Mouse (Mus musculus) bone marrow macrophage, adult 2 months (primary cell): ENCODE measurements around the gene Cmtm6. TPM values are rescaled to one million over a fixed set of nuclear protein-coding genes. Genes with fewer than 3 reads are reported as not detected.

Experiments used
- H3K27ac ChIP-seq: 2 replicates; pipeline ENCODE4 v1.5.1; 2012; ENCODE audit warnings: low read depth, low read length; ENCODE audit not compliant: insufficient read depth
- H3K4me1 ChIP-seq: 2 replicates; pipeline ENCODE4 v1.6.1; 2012; ENCODE audit warnings: low read length; ENCODE audit not compliant: control insufficient read depth, insufficient read depth
- H3K4me3 ChIP-seq: 2 replicates; pipeline ENCODE4 v1.5.1; 2012; ENCODE audit warnings: mild to moderate bottlenecking, low read length, moderate library complexity; ENCODE audit not compliant: insufficient read depth
- CTCF ChIP-seq: IDR thresholded peaks from 2 replicates; pipeline ENCODE4 v1.5.1; 2012; ENCODE audit warnings: low read depth, mild to moderate bottlenecking, low read length, moderate library complexity
- POLR2A ChIP-seq: IDR thresholded peaks from 2 replicates; pipeline ENCODE4 v1.6.1; 2012; ENCODE audit warnings: mild to moderate bottlenecking, low read depth, low read length, borderline replicate concordance
- polyA plus RNA-seq: library from polyadenylated mRNA; stranded (reverse); fragments of >200 nt; gene quantifications from 2 replicates; pipeline ENCODE4 v1.2.4, GENCODE M21; 2012; ENCODE audit not compliant: missing spikeins, insufficient read depth, insufficient read length

The Cmtm6 gene
- polyA plus RNA-seq, 1 experiment = 95.2 TPM

DNA sequence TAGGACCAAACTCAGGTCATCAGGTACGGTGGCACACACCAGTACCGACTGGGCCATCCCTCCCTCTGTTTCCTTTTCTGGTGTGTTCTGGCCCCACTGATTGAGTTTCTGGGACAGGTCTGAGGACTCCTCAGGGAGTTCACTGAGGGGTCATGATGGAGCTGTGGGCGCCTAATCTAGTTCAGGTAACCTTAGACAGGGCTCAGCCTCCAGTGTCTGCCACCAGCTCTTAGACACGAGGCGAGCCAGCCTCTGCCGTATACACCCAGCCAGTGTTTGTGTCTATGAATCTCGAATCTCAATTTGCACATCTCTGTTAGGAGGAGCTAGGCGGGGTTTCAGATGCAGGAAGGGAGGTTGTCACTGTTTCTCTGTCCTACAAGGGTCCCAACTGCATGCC lies 59.1 kb downstream of the Cmtm6 start:
- H3K4me1 ChIP-seq = peaks cover 47% of the 10 kb centered on the region
- H3K27ac ChIP-seq = no peak overlapping the region
- no peak for TF ChIP-seq POLR2A
- no peak for TF ChIP-seq CTCF
- no peak overlapping the region for H3K4me3 ChIP-seq

DNA sequence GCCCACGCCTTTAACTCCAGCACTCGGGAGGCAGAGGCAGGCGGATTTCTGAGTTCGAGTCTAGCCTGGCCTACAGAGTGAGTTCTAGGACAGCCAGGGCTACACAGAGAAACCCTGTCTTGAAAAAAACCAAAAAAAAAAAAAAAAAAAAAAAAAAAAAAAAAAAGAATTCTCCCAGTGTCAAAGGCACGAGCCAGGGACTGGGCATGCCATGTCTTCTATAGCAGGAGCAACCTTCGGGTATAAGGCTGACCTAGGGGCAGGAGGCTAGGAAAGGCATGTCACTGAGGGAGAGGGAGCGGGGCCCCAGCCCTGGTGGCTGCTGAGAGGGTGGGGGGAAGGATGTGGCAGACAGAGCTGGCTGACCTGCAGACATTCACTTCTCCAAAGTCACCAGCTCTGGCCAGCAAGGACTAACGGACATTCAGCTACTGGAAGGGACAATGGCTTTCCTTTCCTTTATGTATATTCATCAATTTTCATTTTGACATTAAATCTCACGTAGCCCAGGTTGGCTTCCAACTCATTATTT lies 62.9 kb downstream of the Cmtm6 start:
- no peak overlapping the region for H3K4me3 ChIP-seq
- no peak overlapping the region for H3K27ac ChIP-seq
- TF ChIP-seq POLR2A = no peak
- TF ChIP-seq CTCF = no peak
- peaks cover 15% of the 10 kb centered on the region for H3K4me1 ChIP-seq

DNA sequence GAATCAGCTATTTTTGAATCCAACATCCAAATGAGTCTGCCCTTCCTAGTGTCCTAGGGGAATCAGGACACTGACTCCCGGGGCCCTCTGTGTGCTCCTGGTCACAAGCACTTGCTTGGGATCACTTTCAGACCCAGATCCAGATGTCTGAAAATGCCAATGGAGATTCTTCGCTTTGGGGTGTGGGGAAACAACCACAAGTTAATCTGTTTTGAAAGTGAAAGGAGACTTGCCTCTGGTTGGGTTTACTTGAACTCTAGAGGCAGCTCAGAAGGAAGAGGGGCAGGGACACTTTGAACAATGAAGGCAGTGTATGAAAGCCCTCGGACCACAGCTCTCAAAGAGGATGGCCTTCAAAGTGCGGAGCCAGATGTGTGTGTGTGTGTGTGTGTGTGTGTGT lies 63.6 kb downstream of the Cmtm6 start:
- Histone ChIP-seq H3K27ac (no peak overlapping the region), H3K4me1 (peaks cover 10% of the 10 kb centered on the region), H3K4me3 (no peak overlapping the region)
- TF ChIP-seq POLR2A = no peak
- no peak for TF ChIP-seq CTCF

DNA sequence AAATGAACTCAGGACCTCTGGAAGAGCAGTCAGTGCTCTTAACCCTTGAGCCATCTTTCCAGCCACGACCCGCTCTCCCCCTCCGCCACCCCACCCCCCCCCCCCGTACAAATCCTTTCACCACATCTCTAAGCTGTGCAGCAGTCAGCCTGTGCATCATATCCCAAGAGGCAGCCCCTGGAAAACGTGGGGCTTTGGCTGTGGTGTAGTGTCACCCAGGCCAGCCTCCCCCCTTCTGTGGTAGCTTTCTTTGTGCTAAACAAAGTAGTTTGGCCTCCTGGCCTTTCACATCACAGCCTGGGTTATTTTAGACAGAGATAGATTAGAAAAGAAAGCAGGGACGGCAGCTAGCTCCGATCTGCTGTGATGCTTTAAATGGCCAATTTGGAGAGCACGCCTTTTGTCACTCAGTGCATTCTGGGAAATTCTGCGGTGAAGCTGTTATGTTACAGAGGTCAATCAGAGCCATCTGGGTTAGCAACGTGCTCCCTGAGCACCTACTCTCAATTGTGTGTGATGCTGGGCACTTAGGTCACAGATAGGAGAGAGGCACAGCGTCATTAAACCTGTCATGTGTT lies 65.6 kb downstream of the Cmtm6 start:
- peaks cover 5% of the 10 kb centered on the region; the same call in 1 of the 2 replicates for H3K4me1 ChIP-seq
- H3K27ac ChIP-seq = no peak overlapping the region
- TF ChIP-seq CTCF = no peak
- TF ChIP-seq POLR2A = no peak
- no peak overlapping the region for H3K4me3 ChIP-seq

DNA sequence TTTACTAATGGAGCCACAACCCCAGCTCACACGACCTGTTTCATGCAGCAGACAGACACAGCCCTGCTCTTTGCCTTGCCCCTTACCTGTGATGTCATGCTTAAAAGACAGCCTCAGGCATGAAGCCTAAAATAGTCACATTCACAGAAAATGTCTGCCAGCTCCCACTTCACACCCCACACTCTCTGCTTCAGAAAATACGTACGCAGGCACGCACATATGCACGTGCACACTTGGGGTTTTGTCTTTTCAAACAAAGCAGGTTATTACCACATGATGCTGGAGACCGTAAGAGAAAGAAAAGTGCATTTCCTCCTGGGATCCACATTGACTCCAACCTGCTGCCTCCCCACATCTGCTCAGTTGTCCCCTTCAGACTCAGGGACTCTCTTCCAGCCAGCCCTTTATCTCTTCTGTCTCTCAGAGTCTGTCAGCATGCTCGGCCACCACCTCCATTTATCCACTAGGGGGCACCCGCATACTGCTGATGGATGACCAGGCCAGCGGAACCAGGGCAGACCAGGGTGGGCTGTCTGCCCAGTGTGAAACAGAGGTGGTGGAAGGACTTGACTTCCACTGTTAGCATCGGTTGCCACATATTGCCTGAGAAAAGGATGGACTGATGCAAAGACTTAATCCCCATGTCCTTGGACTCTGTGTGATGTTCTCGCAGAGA lies 66.6 kb downstream of the Cmtm6 start:
- Histone ChIP-seq H3K27ac (no peak overlapping the region), H3K4me1 (peaks cover 5% of the 10 kb centered on the region; the same call in 1 of the 2 replicates), H3K4me3 (no peak overlapping the region)
- TF ChIP-seq POLR2A (no peak), CTCF (peak; percentile 93)

DNA sequence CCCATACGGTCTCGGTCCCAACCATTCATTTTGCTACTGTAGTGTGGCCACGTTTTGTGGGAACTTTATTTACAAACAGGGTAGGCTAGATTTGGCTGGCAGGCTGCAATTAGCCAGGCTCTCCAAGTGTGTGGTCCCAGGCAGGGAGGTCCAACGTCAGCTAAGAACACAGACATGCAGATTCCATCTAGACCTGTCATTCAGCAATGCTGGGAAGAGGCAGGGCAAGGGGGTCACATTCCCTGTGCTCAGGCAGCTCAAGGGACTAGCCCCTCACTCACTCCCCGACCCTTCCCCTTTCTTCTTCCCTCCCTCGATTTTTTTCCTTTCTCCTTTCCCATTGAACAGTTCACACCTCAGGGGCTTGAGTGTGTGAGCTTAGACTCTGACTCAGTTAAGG lies 67.9 kb downstream of the Cmtm6 start:
- H3K27ac ChIP-seq = no peak overlapping the region
- H3K4me1 ChIP-seq = peaks cover 4% of the 10 kb centered on the region; the same call in 1 of the 2 replicates
- no peak overlapping the region for H3K4me3 ChIP-seq
- TF ChIP-seq POLR2A (no peak), CTCF (no peak)

Other genes starting within 250 kb of the Cmtm6 start
- gene Ccr4, start 226.2 kb upstream of the Cmtm6 start, polyA plus RNA-seq = not detected in 2 replicates
- gene C130032M10Rik, start 215.4 kb upstream of the Cmtm6 start, polyA plus RNA-seq = not detected in 2 replicates
- not detected in 2 replicates for gene Trim71, start 166.7 kb upstream of the Cmtm6 start, polyA plus RNA-seq
- gene Cnot10, start 90.9 kb upstream of the Cmtm6 start, polyA plus RNA-seq = 23.0 and 24.2 TPM in 2 replicates
- 46.1 and 46.6 TPM in 2 replicates for gene Dync1li1, start 42.3 kb upstream of the Cmtm6 start, polyA plus RNA-seq
- gene Cmtm7, start 50.7 kb downstream of the Cmtm6 start, polyA plus RNA-seq = 184 and 192 TPM in 2 replicates
- 0.85 and 1.7 TPM in 2 replicates for gene Cmtm8, start 113.0 kb downstream of the Cmtm6 start, polyA plus RNA-seq
- 20.1 and 21.5 TPM in 2 replicates for gene Gpd1l, start 202.9 kb downstream of the Cmtm6 start, polyA plus RNA-seq
- gene Osbpl10, start 247.5 kb downstream of the Cmtm6 start, polyA plus RNA-seq = 1.7 and 2.1 TPM in 2 replicates